Mouse (Mus musculus) thymus, postnatal 0 days (tissue): Measurements from ENCODE around the gene Gm19684. TPM values are rescaled to one million over a fixed set of nuclear protein-coding genes. Genes with fewer than 3 reads are reported as not detected.
"Not testable (repeated sequence)": the region's sequence is repeated elsewhere in the genome, so short reads cannot be mapped to it uniquely, and the experiment has no call there.

ENCODE experiments used
- DNase-seq: peaks from one replicate; pipeline ENCODE4 v3.0.0-alpha.2; 2015; ENCODE audit warnings: low spot score
- polyA plus RNA-seq: library from polyadenylated mRNA; unstranded; fragments of >200 nt; fragmentation: Nextera tagmentation; extraction: Ambion mirVana; gene quantifications from 2 replicates; pipeline ENCODE4 v1.2.1, GENCODE M21; 2015

The Gm19684 gene
- polyA plus RNA-seq, 1 experiment from 2014 or later, result 0.48 TPM

GRCm38 (mm10) chr17:36169753-36170152 lies 48.3 kb downstream of the Gm19684 start:
- no peak for DNase-seq

- DNase-seq, result peak; percentile 59
These were observed 48.9 kb downstream of the Gm19684 start for GRCm38 (mm10) chr17:36170287-36170814.

GRCm38 (mm10) chr17:36176132-36176531 lies 54.7 kb downstream of the Gm19684 start:
- not testable (repeated sequence) for DNase-seq

GRCm38 (mm10) chr17:36178938-36179337 lies 57.5 kb downstream of the Gm19684 start:
- peak; percentile 76 for DNase-seq

Other genes starting within 250 kb of the Gm19684 start
- gene Dhx16, start 241.9 kb upstream of the Gm19684 start, polyA plus RNA-seq, result 48.9 and 50.6 TPM in 2 replicates
- gene 2310061I04Rik, start 224.2 kb upstream of the Gm19684 start, polyA plus RNA-seq, result 24.5 and 27.1 TPM in 2 replicates
- 16.4 and 17.5 TPM in 2 replicates for gene Atat1, start 211.6 kb upstream of the Gm19684 start, polyA plus RNA-seq
- 91.1 and 93.5 TPM in 2 replicates for gene Mrps18b, start 205.3 kb upstream of the Gm19684 start, polyA plus RNA-seq
- gene Ppp1r10, start 205.2 kb upstream of the Gm19684 start, polyA plus RNA-seq, result 35.6 and 36.0 TPM in 2 replicates
- gene Abcf1, start 151.9 kb upstream of the Gm19684 start, polyA plus RNA-seq, result 102 and 114 TPM in 2 replicates
- 38.6 and 42.4 TPM in 2 replicates for gene Gnl1, start 141.8 kb upstream of the Gm19684 start, polyA plus RNA-seq
- gene Prr3, start 141.4 kb upstream of the Gm19684 start, polyA plus RNA-seq, result 22.0 TPM in 2 replicates
- gene H2-T24, start 101.1 kb upstream of the Gm19684 start, polyA plus RNA-seq, result 4.2 and 6.5 TPM in 2 replicates
- gene H2-T23, start 88.8 kb upstream of the Gm19684 start, polyA plus RNA-seq, result 136 and 163 TPM in 2 replicates
- 60.4 and 66.8 TPM in 2 replicates for gene H2-T22, start 78.9 kb upstream of the Gm19684 start, polyA plus RNA-seq
- gene Gm6034, start 78.7 kb upstream of the Gm19684 start, polyA plus RNA-seq, result 0.10 and 0.13 TPM in 2 replicates
- 0.96 and 1.3 TPM in 2 replicates for gene Gm11127, start 63.3 kb upstream of the Gm19684 start, polyA plus RNA-seq
- 0.45 and 0.99 TPM in 2 replicates for gene Gm7030, start 7.7 kb downstream of the Gm19684 start, polyA plus RNA-seq
- 13.7 and 15.3 TPM in 2 replicates for gene Gm8909, start 46.9 kb downstream of the Gm19684 start, polyA plus RNA-seq
- gene H2-T3, start 68.6 kb downstream of the Gm19684 start, polyA plus RNA-seq, result 1.9 and 2.7 TPM in 2 replicates
- gene Rpp21, start 136.4 kb downstream of the Gm19684 start, polyA plus RNA-seq, result 155 and 159 TPM in 2 replicates
- 11.4 and 16.1 TPM in 2 replicates for gene Trim39, start 150.6 kb downstream of the Gm19684 start, polyA plus RNA-seq
- 0.12 TPM in 1 of 2 replicates, not detected in the other for gene H2-M10.2, start 164.8 kb downstream of the Gm19684 start, polyA plus RNA-seq
- 0.22 and 0.34 TPM in 2 replicates for gene H2-M10.1, start 204.5 kb downstream of the Gm19684 start, polyA plus RNA-seq
- 0.08 TPM in 1 of 2 replicates, not detected in the other for gene H2-M10.3, start 246.7 kb downstream of the Gm19684 start, polyA plus RNA-seq